Mouse (Mus musculus) forebrain, embryonic 16.5 days (tissue): ENCODE results near the gene Nxn. TPM values are rescaled to one million over a fixed set of nuclear protein-coding genes. Genes with fewer than 3 reads are reported as not detected.

ENCODE experiments used
- ATAC-seq: fragments of 200-750 bp; cut with Nextera tagmentation; 2 replicates; pipeline ENCODE4 v1.8.0; 2017; ENCODE audit warnings: mild to moderate bottlenecking, moderate library complexity
- H3K27ac ChIP-seq: fragments of 300-500 bp; sonication (generic); 2 replicates; pipeline ENCODE4 v1.5.1; 2014; ENCODE audit warnings: low read length, control low read depth
- H3K27me3 ChIP-seq: fragments of 300-500 bp; sonication (generic); replicated peaks from 2 replicates; pipeline ENCODE4 v1.6.1; 2014; ENCODE audit warnings: low read length; ENCODE audit not compliant: control insufficient read depth, insufficient read depth
- H3K36me3 ChIP-seq: fragments of 300-500 bp; sonication (generic); 2 replicates; pipeline ENCODE4 v1.6.1; 2014; ENCODE audit not compliant: control insufficient read depth, insufficient read depth
- H3K4me1 ChIP-seq: fragments of 300-500 bp; sonication (generic); replicated peaks from 2 replicates; pipeline ENCODE4 v1.6.1; 2014; ENCODE audit warnings: low read length; ENCODE audit not compliant: control insufficient read depth, insufficient read depth
- H3K4me2 ChIP-seq: fragments of 300-500 bp; sonication (generic); 2 replicates; pipeline ENCODE4 v1.6.1; 2014; ENCODE audit warnings: mild to moderate bottlenecking, low read length, control low read depth
- H3K4me3 ChIP-seq: fragments of 300-500 bp; sonication (generic); replicated peaks from 2 replicates; pipeline ENCODE4 v1.5.1; 2014; ENCODE audit warnings: mild to moderate bottlenecking, low read length, control low read depth
- H3K9ac ChIP-seq: fragments of 300-500 bp; sonication (generic); replicated peaks from 2 replicates; pipeline ENCODE4 v1.6.1; 2014; ENCODE audit warnings: low read depth, low read length, control low read depth
- H3K9me3 ChIP-seq: fragments of 300-500 bp; sonication (generic); 2 replicates; pipeline ENCODE4 v1.6.1; 2016; ENCODE audit warnings: low read length; ENCODE audit not compliant: control insufficient read depth
- WGBS: fragments of 180-500 bp; shearing (Covaris S2); extraction: QIAGEN DNeasy Blood & Tissue Kit; methylation state at CpG from one replicate; pipeline ENCODE4 v1.1.7; 2014; 5-methylcytosine and 5-hydroxymethylcytosine counted together
- polyA plus RNA-seq: library from polyadenylated mRNA; unstranded; fragments of >200 nt; fragmentation: Nextera tagmentation; extraction: Ambion mirVana; gene quantifications from 2 replicates; pipeline ENCODE4 v1.2.1, GENCODE M21; 2015

Gene Nxn
- polyA plus RNA-seq, 1 experiment from 2014 or later, result 14.5 TPM

DNA sequence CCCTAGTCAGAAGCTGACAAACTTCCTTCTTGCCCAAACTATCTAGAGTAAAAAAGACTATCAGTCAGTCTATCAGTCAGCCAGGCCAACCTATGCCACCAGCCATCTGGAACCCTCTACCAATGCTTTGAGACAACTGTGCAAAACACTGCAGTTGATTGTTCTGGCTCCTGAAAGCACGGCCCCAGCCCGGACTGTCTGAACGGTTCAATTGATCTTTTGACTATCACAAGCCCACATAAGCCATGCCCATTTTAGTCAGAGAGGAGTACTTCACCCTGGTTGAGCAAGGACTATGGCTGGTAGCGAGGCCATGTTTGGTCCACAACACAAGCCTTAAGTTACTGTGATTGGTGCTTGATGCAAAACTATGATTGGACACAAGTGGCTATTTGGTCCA is 51.4 kb downstream of the Nxn start:
- Histone ChIP-seq H3K27ac (no peak overlapping the region), H3K4me1 (peaks cover 26% of the 10 kb centered on the region), H3K4me3 (no peak overlapping the region), H3K9ac (no peak overlapping the region), H3K27me3 (no peaks in the 10 kb centered on the region), H3K36me3 (no peaks in the 10 kb centered on the region), H3K9me3 (no peaks in the 10 kb centered on the region), H3K4me2 (no peak overlapping the region)
- no peak for ATAC-seq
- 37% methylated on average over 4 of the region's 4 CpGs for WGBS

- no peak overlapping the region for H3K27ac ChIP-seq
- H3K4me1 ChIP-seq, result peaks cover 17% of the 10 kb centered on the region
- no peaks in the 10 kb centered on the region for H3K9me3 ChIP-seq
- no peaks in the 10 kb centered on the region for H3K27me3 ChIP-seq
- ATAC-seq, result no peak
- H3K4me2 ChIP-seq, result no peak overlapping the region
- H3K36me3 ChIP-seq, result no peaks in the 10 kb centered on the region
- 40% methylated on average over 9 of the region's 9 CpGs for WGBS
- H3K9ac ChIP-seq, result no peak overlapping the region
- H3K4me3 ChIP-seq, result no peak overlapping the region
Measured at GRCm38 (mm10) chr11:76343031-76343430, 55.9 kb downstream of the Nxn start.

DNA sequence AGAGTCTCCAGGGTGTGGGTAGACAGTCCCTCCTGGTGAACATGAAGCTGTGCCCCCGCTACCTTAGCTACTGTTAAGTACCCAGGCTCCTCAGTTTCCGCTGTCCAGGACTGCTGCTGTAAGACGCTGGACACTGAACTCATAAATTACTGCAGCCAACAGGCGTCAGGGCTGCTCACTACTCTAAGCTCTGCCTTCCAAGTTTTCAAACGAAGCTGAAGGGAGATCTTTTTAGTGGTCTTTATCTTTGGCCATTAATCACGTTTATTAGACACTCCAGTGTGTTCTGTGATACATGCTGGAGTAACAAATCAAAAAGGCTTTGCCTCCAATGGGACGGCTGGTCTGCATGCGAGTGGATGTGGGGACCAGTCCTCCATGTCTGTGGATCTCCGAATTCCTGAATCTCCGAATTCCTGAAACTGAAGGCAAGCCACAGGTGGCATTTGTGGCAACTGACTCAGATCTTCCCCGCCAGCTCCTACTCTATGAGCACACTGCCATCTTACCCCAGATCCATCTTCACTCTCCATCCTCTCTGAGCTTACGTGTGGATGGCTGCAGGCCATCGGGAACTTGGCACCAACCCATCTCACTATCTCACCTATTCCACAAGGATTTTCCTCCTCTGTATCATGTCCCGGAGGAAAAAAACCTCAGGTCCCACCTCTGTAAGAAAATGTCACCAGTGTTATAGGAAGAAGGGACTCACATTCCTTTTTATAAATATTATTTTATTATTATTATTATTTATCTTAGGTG is 56.9 kb downstream of the Nxn start:
- Histone ChIP-seq H3K9me3 (no peaks in the 10 kb centered on the region), H3K27ac (no peak overlapping the region), H3K4me2 (no peak overlapping the region), H3K4me1 (peaks cover 17% of the 10 kb centered on the region), H3K27me3 (no peaks in the 10 kb centered on the region), H3K9ac (no peak overlapping the region), H3K36me3 (no peaks in the 10 kb centered on the region), H3K4me3 (no peak overlapping the region)
- WGBS, result 73% methylated on average over 14 of the region's 14 CpGs
- no peak for ATAC-seq

- WGBS, result 39% methylated on average over 14 of the region's 14 CpGs
- H3K4me1 ChIP-seq, result peaks cover 17% of the 10 kb centered on the region
- H3K4me2 ChIP-seq, result no peak overlapping the region
- H3K36me3 ChIP-seq, result no peaks in the 10 kb centered on the region
- no peak overlapping the region for H3K4me3 ChIP-seq
- no peak overlapping the region for H3K9ac ChIP-seq
- no peaks in the 10 kb centered on the region for H3K27me3 ChIP-seq
- ATAC-seq, result no peak
- no peaks in the 10 kb centered on the region for H3K9me3 ChIP-seq
- no peak overlapping the region for H3K27ac ChIP-seq
Measured at GRCm38 (mm10) chr11:76341163-76341562, 57.8 kb downstream of the Nxn start.

DNA sequence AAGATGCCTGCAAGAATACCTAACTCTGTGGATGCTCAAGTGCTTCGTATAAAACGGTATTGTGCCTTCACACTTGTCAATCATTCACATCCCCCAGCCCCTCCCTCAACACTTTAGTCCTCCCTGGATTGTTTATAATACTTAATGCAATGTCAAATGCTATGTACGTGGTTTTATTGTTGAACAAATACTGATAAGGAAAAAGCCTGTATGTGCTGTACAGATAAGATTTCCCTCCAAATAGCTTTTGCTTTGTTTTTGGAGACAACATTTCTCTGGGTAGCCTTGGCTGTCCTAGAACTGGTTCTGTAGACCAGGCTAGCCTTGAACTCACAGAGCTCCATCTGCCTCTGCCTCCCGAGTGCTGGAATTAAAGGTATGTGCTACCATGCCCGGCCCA is 59.1 kb downstream of the Nxn start:
- no peak overlapping the region for H3K27ac ChIP-seq
- H3K36me3 ChIP-seq, result no peaks in the 10 kb centered on the region
- ATAC-seq, result no peak
- no peaks in the 10 kb centered on the region for H3K27me3 ChIP-seq
- H3K9me3 ChIP-seq, result no peaks in the 10 kb centered on the region
- no peak overlapping the region for H3K4me3 ChIP-seq
- H3K4me2 ChIP-seq, result no peak overlapping the region
- peaks cover 22% of the 10 kb centered on the region for H3K4me1 ChIP-seq
- H3K9ac ChIP-seq, result no peak overlapping the region
- WGBS, result 71% methylated on average over 5 of the region's 5 CpGs

GRCm38 (mm10) chr11:76339141-76339540 is 59.8 kb downstream of the Nxn start:
- WGBS, result 58% methylated on average over 11 of the region's 11 CpGs
- Histone ChIP-seq H3K9ac (no peak overlapping the region), H3K27ac (no peak overlapping the region), H3K4me3 (no peak overlapping the region), H3K27me3 (no peaks in the 10 kb centered on the region), H3K4me1 (peaks cover 24% of the 10 kb centered on the region), H3K4me2 (no peak overlapping the region), H3K9me3 (no peaks in the 10 kb centered on the region), H3K36me3 (no peaks in the 10 kb centered on the region)
- ATAC-seq, result no peak

DNA sequence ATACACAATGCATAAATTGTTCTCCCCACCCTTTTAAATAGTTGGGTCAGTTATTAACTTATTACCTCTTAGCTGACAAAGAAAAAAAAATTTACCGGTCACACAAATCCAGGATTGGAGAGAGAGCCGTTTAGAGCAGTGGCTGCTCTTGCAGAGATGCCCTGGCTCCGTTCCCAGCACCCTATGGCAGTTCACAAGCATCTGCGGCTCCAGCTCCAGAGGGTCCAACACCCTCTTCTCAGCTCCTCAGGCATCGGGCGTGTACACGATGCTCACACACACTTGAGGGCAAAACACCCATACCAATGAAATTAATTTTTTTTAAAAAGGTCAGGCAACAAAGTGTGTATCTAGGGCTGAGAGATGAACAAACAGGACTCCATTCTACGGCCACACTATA is 60.3 kb downstream of the Nxn start:
- H3K27ac ChIP-seq, result no peak overlapping the region
- no peak for ATAC-seq
- no peak overlapping the region for H3K4me2 ChIP-seq
- WGBS, result 60% methylated on average over 8 of the region's 8 CpGs
- H3K9me3 ChIP-seq, result no peaks in the 10 kb centered on the region
- H3K27me3 ChIP-seq, result no peaks in the 10 kb centered on the region
- no peaks in the 10 kb centered on the region for H3K36me3 ChIP-seq
- H3K4me1 ChIP-seq, result peaks cover 24% of the 10 kb centered on the region
- no peak overlapping the region for H3K9ac ChIP-seq
- no peak overlapping the region for H3K4me3 ChIP-seq

GRCm38 (mm10) chr11:76337764-76338163 is 61.2 kb downstream of the Nxn start:
- Histone ChIP-seq H3K9ac (no peak overlapping the region), H3K9me3 (no peaks in the 10 kb centered on the region), H3K4me2 (no peak overlapping the region), H3K27ac (no peak overlapping the region), H3K4me1 (peaks cover 22% of the 10 kb centered on the region), H3K36me3 (no peaks in the 10 kb centered on the region), H3K27me3 (no peaks in the 10 kb centered on the region), H3K4me3 (no peak overlapping the region)
- WGBS, result 10% methylated on average over 7 of the region's 7 CpGs
- ATAC-seq, result no peak

- no peak for ATAC-seq
- Histone ChIP-seq H3K9me3 (no peaks in the 10 kb centered on the region), H3K36me3 (no peaks in the 10 kb centered on the region), H3K27ac (no peak overlapping the region), H3K4me2 (no peak overlapping the region), H3K9ac (no peak overlapping the region), H3K4me1 (peaks cover 26% of the 10 kb centered on the region), H3K4me3 (no peak overlapping the region), H3K27me3 (no peaks in the 10 kb centered on the region)
- 90% methylated on average over 9 of the region's 9 CpGs for WGBS
Measured at GRCm38 (mm10) chr11:76337236-76337635, 61.7 kb downstream of the Nxn start.

GRCm38 (mm10) chr11:76336224-76336623 is 62.7 kb downstream of the Nxn start:
- Histone ChIP-seq H3K4me2 (no peak overlapping the region), H3K4me3 (no peak overlapping the region), H3K36me3 (no peaks in the 10 kb centered on the region), H3K27me3 (no peaks in the 10 kb centered on the region), H3K4me1 (peaks cover 25% of the 10 kb centered on the region), H3K9ac (no peak overlapping the region), H3K9me3 (no peaks in the 10 kb centered on the region), H3K27ac (no peak overlapping the region)
- no peak for ATAC-seq
